Mouse (Mus musculus): ENCODE data around the gene Snrpd3. TPM values are rescaled to one million over a fixed set of nuclear protein-coding genes. Genes with fewer than 3 reads are reported as not detected.

Snrpd3 gene
- polyA plus RNA-seq, 1 experiment from 2014 or later = 58.8 TPM

DNA sequence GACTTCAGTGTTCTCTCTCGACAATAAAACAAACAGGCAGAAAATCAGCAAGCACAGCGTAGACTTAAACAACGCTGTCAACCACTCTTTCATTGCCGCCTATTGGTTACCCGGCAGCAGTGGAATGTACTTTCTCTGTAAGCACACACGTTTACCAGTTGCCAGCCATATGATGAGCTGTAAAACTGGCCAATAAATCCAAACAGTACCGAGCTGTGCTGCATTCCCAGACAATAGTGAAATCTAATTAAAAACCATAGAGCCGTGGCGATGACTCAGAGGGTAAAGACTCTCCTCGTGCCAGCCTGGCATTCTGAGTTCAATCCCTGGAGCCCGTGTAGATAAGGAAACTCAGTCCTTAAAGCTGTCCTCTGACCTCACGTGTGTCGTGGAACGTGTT is 31.1 kb downstream of the Snrpd3 start:
- ATAC-seq (no peak), DNase-seq (no peak)
- H3K36me3 ChIP-seq (replicated peaks; ENCODE audit: insufficient read depth, low read length) = no peaks in the 10 kb centered on the region
- H3K4me1 ChIP-seq (ENCODE audit: insufficient read depth) = peaks cover 15% of the 10 kb centered on the region
- H3K9ac ChIP-seq (replicated peaks) = no peak overlapping the region
- 56% methylated on average over 14 of the region's 14 CpGs for WGBS (ENCODE audit: insufficient replicate concordance)
- no peak overlapping the region for H3K4me3 ChIP-seq (ENCODE audit: low read depth, low read length)
- no peaks in the 10 kb centered on the region for H3K9me3 ChIP-seq (ENCODE audit: low read length)
- no peaks in the 10 kb centered on the region for H3K27me3 ChIP-seq (ENCODE audit: insufficient read depth, low read length)
- TF ChIP-seq CTCF (IDR thresholded peaks at IDR 0.05; ENCODE audit: low read depth) = no peak
- TF ChIP-seq EP300 (IDR thresholded peaks at IDR 0.05; ENCODE audit: low read depth) = no peak
- no peak overlapping the region for H3K4me2 ChIP-seq (ENCODE audit: low read depth, low read length)
- no peak overlapping the region for H3K27ac ChIP-seq (ENCODE audit: low read depth)

DNA sequence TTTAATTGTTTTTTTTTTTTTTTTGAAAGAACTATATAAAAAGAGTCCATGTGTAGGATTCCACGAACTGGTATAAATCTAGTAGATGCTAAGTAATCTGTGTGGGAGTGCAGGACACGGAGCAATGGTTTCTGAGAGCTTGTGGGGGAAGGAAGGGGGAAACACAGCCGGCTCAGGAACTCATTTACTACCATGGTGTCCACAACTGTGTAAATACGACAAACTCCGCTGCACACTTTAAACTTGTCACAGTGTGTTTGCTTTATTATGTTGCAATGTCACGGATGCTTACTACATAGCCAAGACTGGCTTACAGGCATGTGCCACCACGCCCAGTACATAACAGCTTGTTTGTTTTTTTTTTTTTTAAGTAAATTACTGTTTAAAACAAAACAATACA is 32.5 kb downstream of the Snrpd3 start:
- H3K4me2 ChIP-seq (ENCODE audit: low read depth, low read length) = no peak overlapping the region
- H3K4me3 ChIP-seq (ENCODE audit: low read depth, low read length) = no peak overlapping the region
- H3K9ac ChIP-seq (replicated peaks) = no peak overlapping the region
- H3K9me3 ChIP-seq (ENCODE audit: low read length) = no peaks in the 10 kb centered on the region
- ATAC-seq = peak; percentile 89
- TF ChIP-seq EP300 (IDR thresholded peaks at IDR 0.05; ENCODE audit: low read depth) (no peak), CTCF (IDR thresholded peaks at IDR 0.05; ENCODE audit: low read depth) (no peak)
- peaks cover 17% of the 10 kb centered on the region for H3K4me1 ChIP-seq (ENCODE audit: insufficient read depth)
- 44% methylated on average over 7 of the region's 7 CpGs for WGBS (ENCODE audit: insufficient replicate concordance)
- H3K27me3 ChIP-seq (ENCODE audit: insufficient read depth, low read length) = no peaks in the 10 kb centered on the region
- H3K36me3 ChIP-seq (replicated peaks; ENCODE audit: insufficient read depth, low read length) = no peaks in the 10 kb centered on the region
- no peak for DNase-seq
- peak overlapping the region; percentile 34; the same call in 1 of the 2 replicates for H3K27ac ChIP-seq (ENCODE audit: low read depth)

DNA sequence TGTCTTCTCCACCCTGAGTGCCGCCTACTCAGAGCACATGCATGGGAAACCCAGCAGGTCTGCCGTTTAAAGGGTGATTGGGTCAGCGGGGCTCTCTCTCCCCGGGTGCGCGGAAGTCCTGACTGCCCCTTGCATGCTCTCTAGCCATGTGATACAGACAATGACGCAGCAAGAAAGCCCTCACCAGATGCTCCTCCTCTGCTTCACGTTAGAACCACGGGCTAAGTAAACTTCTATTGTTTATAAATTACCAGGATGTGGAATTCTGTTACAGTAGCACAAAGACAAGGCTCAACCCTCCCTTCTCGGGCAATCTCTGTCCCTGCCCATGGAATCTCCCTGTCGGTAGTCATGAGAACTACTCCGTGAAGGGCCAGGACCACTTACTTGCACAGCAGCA is 33.8 kb downstream of the Snrpd3 start:
- Histone ChIP-seq H3K27me3 (ENCODE audit: insufficient read depth, low read length) (no peaks in the 10 kb centered on the region), H3K9ac (replicated peaks) (no peak overlapping the region), H3K36me3 (replicated peaks; ENCODE audit: insufficient read depth, low read length) (no peaks in the 10 kb centered on the region), H3K4me2 (ENCODE audit: low read depth, low read length) (peak overlapping the region; percentile 40), H3K9me3 (ENCODE audit: low read length) (no peaks in the 10 kb centered on the region), H3K4me3 (ENCODE audit: low read depth, low read length) (no peak overlapping the region), H3K27ac (ENCODE audit: low read depth) (no peak overlapping the region), H3K4me1 (ENCODE audit: insufficient read depth) (peaks cover 17% of the 10 kb centered on the region)
- ATAC-seq (0 out of 2 replicates have a peak, but pooled peaks have one; percentile 12), DNase-seq (no peak)
- 31% methylated on average over 12 of the region's 12 CpGs for WGBS (ENCODE audit: insufficient replicate concordance)
- no peak for TF ChIP-seq EP300 (IDR thresholded peaks at IDR 0.05; ENCODE audit: low read depth)
- TF ChIP-seq CTCF (IDR thresholded peaks at IDR 0.05; ENCODE audit: low read depth) = no peak

DNA sequence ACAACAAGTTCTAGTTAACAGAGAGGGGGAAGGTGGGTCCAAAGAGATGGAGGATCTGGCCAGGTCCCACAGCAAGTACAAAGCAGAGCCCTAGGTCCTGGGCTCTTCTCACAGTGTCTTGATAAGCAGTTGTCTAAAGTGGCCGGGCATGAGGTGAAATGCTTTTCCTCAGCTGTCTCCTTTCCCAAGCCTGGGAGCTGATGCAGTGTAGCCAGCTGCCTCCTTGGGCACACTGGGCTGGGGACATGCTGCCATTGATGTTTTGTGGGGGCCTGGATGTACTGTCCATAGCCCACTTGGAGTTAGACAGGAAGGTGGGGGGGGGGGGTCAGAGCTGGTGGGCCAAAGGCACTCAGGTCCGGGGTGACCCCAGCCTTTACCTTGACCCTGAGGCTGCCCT is 34.8 kb downstream of the Snrpd3 start:
- DNase-seq (no peak), ATAC-seq (no peak)
- TF ChIP-seq EP300 (IDR thresholded peaks at IDR 0.05; ENCODE audit: low read depth) (no peak), CTCF (IDR thresholded peaks at IDR 0.05; ENCODE audit: low read depth) (no peak)
- no peaks in the 10 kb centered on the region for H3K27me3 ChIP-seq (ENCODE audit: insufficient read depth, low read length)
- H3K4me3 ChIP-seq (ENCODE audit: low read depth, low read length) = no peak overlapping the region
- no peak overlapping the region for H3K27ac ChIP-seq (ENCODE audit: low read depth)
- H3K4me2 ChIP-seq (ENCODE audit: low read depth, low read length) = no peak overlapping the region
- no peaks in the 10 kb centered on the region for H3K9me3 ChIP-seq (ENCODE audit: low read length)
- H3K4me1 ChIP-seq (ENCODE audit: insufficient read depth) = peaks cover 17% of the 10 kb centered on the region
- WGBS (ENCODE audit: insufficient replicate concordance) = 75% methylated on average over 2 of the region's 2 CpGs
- H3K9ac ChIP-seq (replicated peaks) = no peak overlapping the region
- H3K36me3 ChIP-seq (replicated peaks; ENCODE audit: insufficient read depth, low read length) = no peaks in the 10 kb centered on the region

DNA sequence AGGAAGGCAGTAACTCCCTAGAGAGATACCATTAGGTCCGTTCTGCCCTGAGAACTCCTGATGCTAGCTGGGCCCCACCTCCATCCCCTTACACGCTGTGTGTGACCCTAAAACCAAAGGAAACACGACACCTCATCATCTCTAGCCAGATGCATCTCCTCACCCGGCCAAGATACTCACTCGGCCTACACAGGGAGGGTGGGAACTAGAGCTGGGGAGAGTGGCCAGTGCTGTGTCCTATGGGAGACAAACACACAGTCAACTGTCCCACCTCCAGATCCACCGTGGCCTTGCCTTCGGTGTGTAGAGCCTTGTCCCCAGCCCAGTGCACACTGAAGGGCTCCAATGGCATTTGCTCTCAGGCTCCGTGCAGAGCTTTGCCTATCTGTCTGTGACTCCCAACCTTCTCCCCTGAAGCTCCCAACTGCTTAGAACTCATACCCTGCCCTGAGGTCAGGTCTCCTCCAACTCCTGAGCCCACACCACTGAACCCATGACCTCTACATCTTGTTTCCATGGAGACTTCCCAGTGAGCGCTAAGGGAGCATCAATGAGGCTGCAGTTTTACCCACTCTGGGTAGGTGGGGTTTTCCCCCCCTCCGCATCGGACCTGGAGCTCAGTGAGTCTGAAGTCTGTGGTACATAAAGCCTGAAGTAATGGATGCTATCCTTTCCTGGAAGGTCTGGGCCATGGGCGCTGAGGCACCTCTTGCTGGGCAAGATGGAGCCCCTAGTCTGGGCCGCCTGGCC is 35.5 kb downstream of the Snrpd3 start:
- DNase-seq (no peak), ATAC-seq (no peak)
- no peaks in the 10 kb centered on the region for H3K27me3 ChIP-seq (ENCODE audit: insufficient read depth, low read length)
- H3K9me3 ChIP-seq (ENCODE audit: low read length) = no peaks in the 10 kb centered on the region
- no peak overlapping the region for H3K9ac ChIP-seq (replicated peaks)
- no peak for TF ChIP-seq EP300 (IDR thresholded peaks at IDR 0.05; ENCODE audit: low read depth)
- no peak for TF ChIP-seq CTCF (IDR thresholded peaks at IDR 0.05; ENCODE audit: low read depth)
- H3K36me3 ChIP-seq (replicated peaks; ENCODE audit: insufficient read depth, low read length) = no peaks in the 10 kb centered on the region
- no peak overlapping the region for H3K27ac ChIP-seq (ENCODE audit: low read depth)
- WGBS (ENCODE audit: insufficient replicate concordance) = 74% methylated on average over 13 of the region's 13 CpGs
- H3K4me3 ChIP-seq (ENCODE audit: low read depth, low read length) = no peak overlapping the region
- H3K4me2 ChIP-seq (ENCODE audit: low read depth, low read length) = no peak overlapping the region
- H3K4me1 ChIP-seq (ENCODE audit: insufficient read depth) = peaks cover 17% of the 10 kb centered on the region

DNA sequence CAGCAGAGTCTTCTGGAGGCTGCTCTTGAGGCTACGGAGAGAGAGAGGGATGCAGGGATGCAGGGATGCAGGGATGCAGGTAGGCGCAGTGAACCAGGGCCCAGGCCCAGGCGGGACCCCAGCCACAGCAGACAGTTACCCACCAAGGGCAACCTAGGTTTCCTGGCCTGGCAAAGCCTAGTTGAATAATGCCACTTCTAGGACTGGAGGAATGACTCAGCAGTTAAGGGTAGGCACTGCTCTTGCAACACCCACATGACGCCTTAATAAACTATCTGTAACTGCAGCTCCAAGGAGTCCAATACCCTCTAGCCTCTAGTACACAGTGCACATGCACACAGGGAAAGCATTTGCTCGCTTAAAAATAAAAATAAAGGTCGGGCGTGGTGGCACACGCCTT is 36.7 kb downstream of the Snrpd3 start:
- no peak overlapping the region for H3K4me2 ChIP-seq (ENCODE audit: low read depth, low read length)
- no peak overlapping the region for H3K27ac ChIP-seq (ENCODE audit: low read depth)
- no peak overlapping the region for H3K9ac ChIP-seq (replicated peaks)
- DNase-seq = no peak
- H3K4me3 ChIP-seq (ENCODE audit: low read depth, low read length) = no peak overlapping the region
- no peaks in the 10 kb centered on the region for H3K36me3 ChIP-seq (replicated peaks; ENCODE audit: insufficient read depth, low read length)
- ATAC-seq = no peak
- TF ChIP-seq EP300 (IDR thresholded peaks at IDR 0.05; ENCODE audit: low read depth) = no peak
- TF ChIP-seq CTCF (IDR thresholded peaks at IDR 0.05; ENCODE audit: low read depth) = no peak
- peaks cover 14% of the 10 kb centered on the region for H3K4me1 ChIP-seq (ENCODE audit: insufficient read depth)
- peaks cover 8% of the 10 kb centered on the region for H3K27me3 ChIP-seq (ENCODE audit: insufficient read depth, low read length)
- no peaks in the 10 kb centered on the region for H3K9me3 ChIP-seq (ENCODE audit: low read length)
- WGBS (ENCODE audit: insufficient replicate concordance) = 62% methylated on average over 8 of the region's 8 CpGs

All from liver, postnatal 0 days (tissue).